Mouse (Mus musculus) heart, postnatal 25 days (tissue): ENCODE measurements around the gene Arrdc5. TPM values are rescaled to one million over a fixed set of nuclear protein-coding genes. Genes with fewer than 3 reads are reported as not detected.
A peak's percentile ranks its signal among the peaks of the same experiment; 100 is the strongest.

Experiments used
- DNase-seq: peaks from one replicate; pipeline ENCODE4 v3.0.0; 2022; ENCODE audit warnings: low spot score
- intact Hi-C: fragments of 180-260 bp; cut with DNase I; formaldehyde crosslinking; loops from one replicate; pipeline ENCODE4 v1.15.1; 2025
- total RNA-seq, 2 experiments: library from RNA; stranded (reverse); gene quantifications; 2 replicates each; pipeline ENCODE4 v1.2.3; 2021

Arrdc5 gene
- total RNA-seq, 2 experiments from 2014 or later: not detected

DNA sequence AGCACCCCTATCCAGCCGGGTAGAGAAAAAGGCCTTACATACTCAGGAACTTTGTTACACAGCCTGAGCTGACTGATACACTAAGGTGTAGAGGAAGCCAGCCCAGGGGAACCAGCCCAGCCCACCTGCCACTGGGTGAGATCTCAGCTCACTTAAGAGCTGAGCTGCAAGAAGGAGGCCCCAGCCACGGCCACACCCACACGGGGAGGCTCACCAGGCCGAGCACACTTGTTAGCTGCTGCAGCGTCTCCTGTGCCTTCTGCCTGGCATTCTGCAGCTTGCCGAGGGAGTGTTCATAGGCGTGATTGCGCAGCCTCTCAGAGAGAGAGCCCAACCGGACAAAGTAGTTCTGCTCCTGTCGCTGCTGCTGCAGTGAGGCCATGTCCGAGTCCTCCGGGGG, 18.9 kb downstream of the Arrdc5 start:
- intact Hi-C loops: no loop called here
- DNase-seq: no peak

DNA sequence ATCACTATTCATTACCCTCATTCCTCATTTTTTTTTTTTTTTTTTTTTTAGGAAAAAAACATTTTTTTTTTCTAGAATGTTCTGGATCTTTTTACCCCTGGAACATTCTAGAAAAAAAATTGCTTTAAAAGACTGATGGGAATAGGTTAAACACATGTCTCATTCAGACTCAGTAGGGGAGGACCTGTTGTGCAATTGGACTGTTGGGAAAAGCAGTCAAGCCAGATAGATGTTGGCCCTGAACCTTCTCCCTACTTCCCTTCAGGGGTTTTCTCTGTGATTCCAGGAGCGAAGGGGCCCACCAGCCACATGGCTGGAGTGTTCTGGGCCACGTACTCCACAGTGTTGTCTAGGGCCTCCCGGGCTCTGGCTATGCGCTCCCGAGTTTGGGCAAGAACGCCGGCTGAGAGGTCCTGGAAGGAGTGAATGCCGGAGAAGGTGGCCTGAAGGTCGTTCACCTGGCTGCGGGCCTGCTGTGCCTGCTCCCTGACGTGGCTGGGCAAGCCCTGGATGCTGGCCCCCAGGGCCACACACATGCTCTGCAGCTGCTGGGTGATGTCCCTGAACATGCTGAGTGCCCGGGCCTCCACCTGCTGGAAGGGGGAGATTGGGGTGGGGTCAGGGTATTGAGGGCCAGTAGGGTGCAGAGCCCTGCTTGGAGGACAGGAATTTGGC, 20.5 kb downstream of the Arrdc5 start:
- intact Hi-C loops: no loop called here
- no peak for DNase-seq

DNA sequence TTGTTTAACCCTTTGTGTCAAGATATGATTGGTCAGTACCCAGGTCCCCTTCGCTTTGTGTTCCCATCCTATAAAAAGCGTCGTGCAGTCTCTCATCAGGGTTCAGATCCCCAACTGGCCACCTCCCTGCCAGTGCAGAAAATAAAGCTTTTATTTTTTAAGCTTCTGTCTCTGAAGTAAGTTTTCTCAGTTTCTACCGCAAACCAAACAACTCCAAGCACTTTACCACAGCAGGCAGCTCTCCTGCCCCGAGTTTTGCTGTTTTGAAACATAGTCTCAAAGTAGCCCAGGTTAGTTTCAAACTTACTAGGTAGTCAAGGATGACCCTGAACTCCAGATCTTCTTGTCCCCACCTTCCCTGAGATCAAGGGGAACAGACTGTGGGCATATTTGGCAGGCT, 21.7 kb downstream of the Arrdc5 start:
- intact Hi-C loops: no loop called here
- no peak for DNase-seq

DNA sequence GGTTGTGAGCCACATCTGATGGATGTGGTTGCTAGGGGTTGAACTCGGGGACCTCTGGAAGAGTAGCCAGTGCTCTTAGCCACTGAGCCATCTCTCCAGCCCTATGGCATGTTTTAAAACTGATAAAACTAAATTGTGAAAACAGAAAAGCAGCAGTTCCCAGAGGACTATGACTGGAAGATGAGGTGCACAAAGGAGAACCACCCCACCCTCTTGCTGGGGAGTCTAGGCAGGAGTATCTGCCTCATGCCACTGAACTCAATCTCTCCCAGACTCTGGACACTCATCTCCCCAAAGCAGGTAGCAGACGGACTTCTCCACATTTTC, 22.6 kb downstream of the Arrdc5 start:
- intact Hi-C loops: loop anchor here (2.0 kb wide), 1 partner anchor 15 kb away; the partner anchor contains the start of gene Plin3

DNA sequence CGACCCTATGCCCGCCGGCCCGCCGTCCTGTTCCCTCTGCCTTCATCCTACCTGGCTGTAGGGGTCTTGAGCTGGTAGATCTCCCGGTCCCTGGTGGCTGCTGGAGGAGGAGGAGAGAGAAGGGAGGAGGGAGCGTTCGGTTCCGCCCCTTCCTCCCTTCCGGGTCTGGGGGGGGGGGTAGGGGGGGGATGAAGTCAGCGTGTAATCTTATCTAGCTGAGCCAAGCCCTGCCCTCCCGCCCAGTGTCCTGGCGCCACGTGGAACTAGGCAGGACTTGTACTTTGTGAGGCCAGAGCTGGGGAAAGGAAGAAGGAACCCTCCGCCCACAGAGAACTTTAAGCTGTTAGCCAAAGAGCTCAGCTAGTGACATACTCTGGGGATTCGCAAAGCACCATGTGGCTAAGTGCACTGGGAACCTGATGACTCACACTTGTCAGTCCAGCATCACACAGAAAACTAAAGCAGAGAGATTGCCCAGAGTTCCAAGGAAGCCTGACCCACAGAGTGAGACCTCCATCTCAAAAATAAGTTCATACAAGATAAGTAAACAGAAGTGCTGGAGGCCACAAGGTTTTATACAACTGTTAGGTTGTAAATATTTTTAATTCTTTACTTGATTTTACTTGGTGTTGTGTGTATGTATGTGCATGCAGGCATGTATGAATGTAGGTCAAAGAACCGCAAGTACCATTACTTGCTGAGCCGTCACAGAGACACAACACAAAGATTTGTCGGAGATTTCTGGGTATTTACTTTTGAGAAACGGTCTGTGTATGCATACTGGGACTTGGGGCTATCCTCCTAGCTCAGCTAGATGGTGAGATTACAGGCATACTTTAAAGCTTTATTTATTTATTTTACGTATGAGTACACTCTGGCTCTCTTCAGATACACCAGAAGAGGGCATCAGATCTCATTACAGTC, 23.2 kb downstream of the Arrdc5 start, which contains the start of gene Ticam1:
Gene Ticam1, minus strand, starts transcription at position 144 of the 924 bp plus-strand sequence.
- peak; percentile 93 for DNase-seq

More for the DNA sequence above, 22.6 kb downstream of the Arrdc5 start:
- DNase-seq: no peak

DNA sequence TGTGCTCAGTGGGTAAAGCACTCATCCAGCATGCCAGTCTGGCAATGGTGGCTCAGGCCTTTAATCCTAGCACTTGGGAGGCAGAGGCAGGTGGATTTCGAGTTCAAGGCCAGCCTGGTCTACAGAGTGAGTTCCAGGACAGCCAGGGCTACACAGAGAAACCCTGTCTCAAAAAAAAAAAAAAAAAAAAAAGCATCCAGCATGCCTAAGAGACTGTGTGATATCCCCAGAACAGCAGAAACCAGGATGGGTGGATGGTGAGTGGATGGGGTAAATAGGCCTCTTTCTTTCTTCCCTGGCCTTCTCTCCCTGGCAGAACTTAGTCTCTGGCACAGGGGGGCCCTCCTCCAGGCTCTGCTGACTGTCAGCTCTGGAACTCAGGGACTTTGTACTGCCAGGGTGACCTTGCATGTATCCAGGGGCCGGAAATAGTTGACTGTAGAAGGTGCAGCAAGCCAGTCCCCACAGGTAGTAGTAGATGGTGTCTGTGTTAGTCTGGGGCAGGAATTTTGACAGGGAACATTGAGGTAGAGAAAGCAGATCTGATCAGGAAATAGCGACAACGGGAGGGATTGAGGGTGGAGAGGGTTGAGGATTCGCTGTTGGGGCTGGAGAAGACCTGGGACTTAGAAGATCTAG, 24.1 kb downstream of the Arrdc5 start:
- intact Hi-C loops: loop anchor here (2.0 kb wide), 1 partner anchor 17 kb away; the partner anchor contains the start of gene Plin3

More for the DNA sequence above, 23.2 kb downstream of the Arrdc5 start, which contains the start of gene Ticam1:
- intact Hi-C loops: loop anchor here (2.0 kb wide), 1 partner anchor 16 kb away; the partner anchor contains the start of gene Plin3

DNA sequence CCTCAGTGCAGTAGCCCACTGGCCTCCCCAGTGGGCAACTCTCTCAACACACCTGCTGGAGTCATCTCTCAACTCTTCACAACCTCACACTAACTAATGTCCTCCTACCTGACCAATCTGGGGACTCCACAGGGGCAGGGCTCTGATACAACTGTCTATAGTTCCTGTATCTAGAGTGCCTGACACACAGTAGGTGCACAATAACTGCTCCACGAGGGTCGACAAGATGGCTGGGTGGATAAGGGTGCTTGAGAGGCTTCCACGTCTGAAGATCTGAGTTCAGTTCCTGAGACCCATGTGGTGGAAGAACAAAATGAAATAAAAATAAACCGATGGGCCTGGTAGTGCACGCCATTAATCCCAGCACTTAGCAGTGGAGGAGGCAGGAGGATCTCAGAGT, 26.1 kb downstream of the Arrdc5 start:
- intact Hi-C loops: no loop called here
- DNase-seq: no peak

More for the DNA sequence above, 24.1 kb downstream of the Arrdc5 start:
- no peak for DNase-seq

DNA sequence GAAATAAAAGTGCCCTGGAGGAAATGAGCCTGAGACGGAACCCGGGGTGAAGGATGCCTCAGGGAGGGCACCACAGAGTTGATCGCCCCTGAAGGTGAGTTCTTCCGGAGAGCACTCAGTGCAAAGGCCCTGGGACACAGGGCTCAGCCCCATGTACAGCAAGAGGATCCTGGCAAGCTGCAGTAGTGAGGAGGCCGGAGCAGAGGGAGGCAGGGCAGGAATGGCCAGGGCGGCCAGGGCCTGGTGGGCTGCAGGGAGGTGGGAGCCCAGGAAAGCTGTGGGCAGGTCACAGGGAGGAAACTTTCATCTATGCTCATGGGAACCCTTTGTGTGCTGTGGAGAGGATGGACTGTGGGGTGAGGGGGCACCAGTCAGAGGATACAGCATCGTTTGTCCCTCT, 26.6 kb downstream of the Arrdc5 start:
- no peak for DNase-seq
- intact Hi-C loops: no loop called here

DNA sequence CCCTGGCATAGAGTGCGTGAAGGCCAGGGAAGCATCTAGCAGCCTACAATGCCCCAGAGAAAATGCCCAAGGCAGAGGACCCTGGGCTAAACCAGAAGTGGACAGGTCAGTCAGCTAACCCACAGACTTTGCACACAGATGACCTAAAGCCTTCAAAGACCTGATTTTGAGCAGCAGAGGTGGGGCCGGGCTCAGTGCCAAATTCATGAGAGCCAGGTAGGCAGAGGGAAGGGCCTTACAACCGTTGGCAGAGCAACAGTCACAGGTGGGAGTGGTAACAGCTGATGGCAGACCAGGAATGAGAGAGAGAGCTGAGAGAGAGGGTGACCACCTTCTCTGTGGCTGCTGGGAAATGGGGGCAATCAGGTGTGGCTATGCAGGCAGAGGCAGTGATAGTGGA, 27.4 kb downstream of the Arrdc5 start:
- no peak for DNase-seq
- intact Hi-C loops: no loop called here

DNA sequence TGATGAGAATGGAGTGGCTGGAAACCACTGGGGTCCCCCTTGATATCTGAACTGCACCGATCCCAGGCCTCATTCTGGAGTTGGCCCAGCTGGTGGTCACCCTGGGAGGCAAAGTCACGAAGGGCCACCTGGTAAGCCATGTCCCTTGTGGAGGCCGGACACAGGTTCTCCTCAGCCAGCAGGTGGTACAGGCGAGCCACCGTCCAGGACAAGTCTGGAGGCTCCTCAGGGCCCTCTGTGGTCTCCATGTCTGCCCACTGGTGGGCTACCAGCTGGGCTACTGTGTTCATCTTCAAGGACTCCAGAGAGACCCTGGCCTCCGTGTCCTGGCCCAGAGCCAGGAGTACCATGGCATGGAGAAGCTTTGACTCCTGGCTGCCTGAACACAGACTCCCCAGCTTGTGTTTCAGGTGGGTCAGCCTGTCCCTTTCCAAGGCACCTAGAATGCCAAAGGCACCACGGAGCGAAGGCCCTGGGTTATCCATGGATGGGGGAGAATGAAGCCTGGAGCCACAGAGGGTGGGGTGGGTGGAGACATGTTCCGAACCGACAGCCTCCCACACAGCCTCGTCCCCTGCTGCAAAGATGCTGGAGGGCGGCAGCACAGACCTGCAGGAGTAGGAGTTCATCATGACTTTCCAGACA, 28.4 kb downstream of the Arrdc5 start:
- no peak for DNase-seq

DNA sequence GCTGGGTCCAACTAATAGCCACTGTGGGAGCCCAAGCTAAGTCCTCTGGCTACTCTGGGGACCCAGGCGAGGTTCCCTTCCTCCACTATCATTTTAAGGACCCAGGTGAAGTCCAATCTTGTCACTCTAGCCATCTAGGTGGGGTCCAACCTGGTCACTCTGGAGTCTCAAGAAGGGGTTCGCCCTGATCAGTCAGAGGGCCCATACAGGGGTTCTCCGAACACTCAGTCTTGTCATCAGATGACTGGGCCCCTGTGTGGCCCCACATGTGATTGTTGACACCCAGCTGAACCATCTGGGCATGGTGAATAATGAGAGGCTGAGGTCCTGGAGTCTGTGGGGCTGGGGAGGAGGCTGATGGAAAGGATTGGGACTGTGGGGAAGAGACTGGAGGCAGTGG, 30.3 kb downstream of the Arrdc5 start:
- intact Hi-C loops: no loop called here
- no peak for DNase-seq

More for the DNA sequence above, 28.4 kb downstream of the Arrdc5 start:
- intact Hi-C loops: no loop called here

DNA sequence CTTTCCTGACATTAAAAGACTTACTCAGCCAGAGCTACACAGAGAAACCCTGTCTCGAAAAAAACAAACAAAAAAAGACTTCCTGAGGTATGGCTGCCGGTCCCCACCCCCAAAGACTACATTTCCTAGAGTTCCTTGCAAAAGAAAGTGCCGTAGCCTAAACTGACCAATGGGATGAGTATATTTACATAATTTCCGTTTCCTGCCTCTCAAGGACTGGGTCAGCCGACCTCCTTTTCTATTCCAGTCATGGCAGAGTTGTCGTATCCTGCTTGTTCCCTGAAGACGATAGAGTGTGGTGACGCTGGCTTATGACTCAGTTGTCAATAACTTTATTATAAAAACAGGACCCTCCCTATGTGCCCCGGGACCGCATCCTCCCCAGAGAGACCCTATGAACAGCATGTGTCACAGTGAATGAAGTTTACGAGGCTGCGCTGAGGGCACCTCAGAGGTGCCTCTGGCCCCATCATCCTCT, 30.9 kb downstream of the Arrdc5 start:
- DNase-seq: peak; percentile 50
- intact Hi-C loops: no loop called here

DNA sequence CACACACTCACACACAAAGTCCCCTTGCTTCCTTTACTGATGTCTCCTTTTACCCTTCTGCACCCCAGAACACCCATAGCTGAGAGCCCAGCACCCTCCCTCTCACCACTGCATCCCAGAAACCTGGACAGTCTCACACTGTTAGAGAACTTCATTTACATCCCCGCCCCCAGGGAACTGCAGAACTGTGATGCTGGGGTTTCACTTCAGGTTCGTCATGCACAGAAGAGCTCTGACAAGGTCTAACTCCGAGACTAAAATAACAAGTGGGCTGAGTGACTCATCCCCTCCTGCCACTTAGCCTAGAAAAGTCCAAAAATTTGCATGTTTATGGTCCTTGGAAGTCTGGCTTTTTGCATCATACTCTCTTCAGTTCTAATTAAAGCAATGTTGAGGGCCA, 33.8 kb downstream of the Arrdc5 start:
- intact Hi-C loops: no loop called here
- no peak for DNase-seq

DNA sequence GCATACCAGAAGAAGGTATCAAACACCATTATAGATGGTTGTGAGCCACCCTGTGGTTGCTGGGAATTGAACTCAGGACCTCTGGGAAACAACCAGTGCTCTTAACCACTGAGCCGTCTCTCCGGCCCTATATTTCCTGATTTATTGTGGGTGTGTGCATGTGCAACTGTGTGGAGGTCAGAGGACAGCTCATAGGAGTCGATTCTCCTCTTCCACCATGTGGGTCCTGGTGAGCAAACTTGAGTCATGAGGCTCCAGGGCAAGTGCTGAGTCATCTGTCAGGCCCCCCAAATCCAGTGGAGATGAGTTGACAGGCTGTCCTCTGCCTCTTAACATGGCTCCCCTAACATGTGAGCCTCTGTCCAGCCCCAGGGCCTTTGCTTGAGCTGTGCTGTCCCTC, 34.2 kb downstream of the Arrdc5 start:
- intact Hi-C loops: no loop called here

DNA sequence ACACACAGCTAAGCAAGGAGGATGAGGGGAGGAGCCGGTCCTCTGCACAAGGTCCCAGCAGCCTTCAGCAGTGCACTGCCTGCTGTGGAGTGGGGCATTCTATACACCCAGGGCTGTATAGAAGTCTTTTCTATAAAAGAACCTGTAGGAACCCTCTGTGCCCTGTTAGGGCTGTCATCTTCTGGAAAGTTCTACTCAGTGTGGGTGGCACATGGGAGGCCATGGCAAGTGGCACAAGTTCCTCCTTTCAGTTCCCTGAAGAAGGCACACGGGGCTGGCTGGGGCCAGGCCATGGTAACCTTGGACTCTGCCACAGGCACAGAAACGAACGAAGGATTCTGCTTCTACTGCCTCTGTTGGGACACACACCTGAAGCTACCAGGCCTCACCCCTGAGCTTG, 35.1 kb downstream of the Arrdc5 start:
- DNase-seq: no peak
- intact Hi-C loops: no loop called here

More for the DNA sequence above, 34.2 kb downstream of the Arrdc5 start:
- DNase-seq: no peak

DNA sequence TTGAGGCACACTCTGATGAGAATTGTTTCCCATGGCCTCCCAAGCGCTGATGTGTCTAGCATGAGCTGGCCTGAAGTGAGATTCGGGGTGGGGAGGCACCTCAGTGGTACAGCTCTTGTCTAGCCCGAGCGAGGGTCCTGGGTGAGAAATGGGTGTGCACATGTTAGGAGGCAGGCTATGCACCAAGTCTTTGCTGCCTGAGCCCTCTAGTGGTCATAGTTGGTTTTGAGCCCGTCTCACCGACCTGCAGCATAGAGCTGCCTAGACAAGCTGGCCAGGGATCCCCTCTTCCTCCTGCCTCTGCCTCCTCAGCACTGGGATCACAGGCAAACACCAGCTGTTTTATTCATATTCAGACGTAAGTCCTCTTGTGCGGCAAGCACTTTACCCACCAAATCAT, 36.1 kb downstream of the Arrdc5 start:
- intact Hi-C loops: loop anchor here (5.0 kb wide), 1 partner anchor 88 kb away; no protein-coding TSS in a partner anchor
- DNase-seq: no peak

DNA sequence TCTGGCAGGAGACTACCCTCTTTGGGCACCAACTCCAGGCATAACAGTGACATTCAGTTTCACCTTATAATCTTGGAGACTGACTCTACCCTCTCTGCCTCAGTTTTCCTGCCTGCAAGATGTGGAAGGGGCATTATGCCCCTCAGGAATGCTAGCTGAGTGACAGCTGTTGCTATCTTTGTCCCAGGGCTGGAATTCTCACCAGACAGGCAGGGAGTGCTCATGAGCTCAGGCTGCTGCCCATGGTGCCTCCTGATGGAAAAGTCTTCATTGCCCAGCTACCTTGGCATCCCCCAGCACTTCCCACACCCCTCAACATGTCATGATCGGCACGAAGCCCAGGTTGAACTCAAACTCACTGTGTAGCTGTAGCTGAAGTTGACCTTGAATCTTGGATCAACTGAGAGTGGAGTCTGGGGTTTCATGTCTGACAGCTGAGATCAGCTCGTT, 37.4 kb downstream of the Arrdc5 start:
- no peak for DNase-seq
- intact Hi-C loops: loop anchor here (5.0 kb wide), 1 partner anchor 90 kb away; no protein-coding TSS in a partner anchor

DNA sequence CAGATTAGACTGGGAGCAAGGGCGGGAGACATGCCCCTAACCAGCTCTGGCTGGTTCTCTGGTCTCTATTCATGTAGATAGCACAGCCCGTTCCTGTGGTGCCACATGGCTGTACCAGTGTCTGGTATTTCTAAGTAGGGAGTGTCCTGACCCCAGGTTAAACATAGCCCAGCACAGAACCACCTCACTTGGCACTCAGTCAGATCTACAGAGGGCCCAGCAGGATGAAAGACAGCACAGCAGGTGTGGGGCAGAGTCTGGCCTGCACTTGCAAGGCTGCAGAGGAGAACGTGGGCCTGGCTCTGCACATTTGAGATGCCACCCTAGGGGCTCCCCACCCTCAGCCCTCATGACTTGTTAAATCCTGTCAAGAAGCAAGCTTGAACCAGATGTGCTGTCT, 38.9 kb downstream of the Arrdc5 start:
- intact Hi-C loops: loop anchor here (5.0 kb wide), 1 partner anchor 91 kb away; no protein-coding TSS in a partner anchor
- no peak for DNase-seq

DNA sequence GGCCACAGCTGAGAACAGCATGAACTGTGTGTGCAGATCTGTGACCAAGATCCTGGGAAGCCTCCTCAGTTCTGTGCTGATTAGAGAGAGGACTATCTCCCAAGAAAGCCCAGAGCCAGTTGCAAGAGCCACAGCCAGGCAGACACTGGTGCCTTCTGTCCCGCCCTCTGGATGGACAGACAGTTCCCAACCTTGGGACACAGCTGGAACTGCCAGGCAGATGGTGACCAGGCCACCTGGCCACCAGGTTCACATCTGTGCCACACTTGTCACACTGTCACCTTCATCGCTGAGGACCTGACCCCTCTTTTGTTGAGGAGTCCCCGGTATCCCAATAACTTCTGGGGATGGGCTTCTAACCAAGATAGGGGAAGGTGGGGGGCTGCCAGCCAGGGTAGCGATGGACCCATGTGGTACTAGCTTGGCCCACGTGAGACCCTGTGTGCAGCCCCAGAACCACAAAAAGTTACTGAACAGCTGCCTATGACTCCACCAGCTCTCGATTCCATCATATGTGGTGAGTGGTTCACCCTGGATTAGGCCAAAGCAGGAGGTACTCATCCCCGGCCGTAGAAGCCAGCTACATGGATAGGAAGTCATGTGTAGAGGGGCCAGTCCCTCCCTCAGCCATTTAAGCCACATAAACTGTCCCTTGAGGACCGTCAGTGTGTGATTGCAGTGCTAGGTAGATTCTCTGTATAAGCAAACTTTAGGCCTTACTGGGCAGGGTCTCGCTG, 40.6 kb downstream of the Arrdc5 start:
- intact Hi-C loops: loop anchor here (5.0 kb wide), 2 partner anchors 93 to 302 kb away; partner anchors contain the start of gene Yju2
- DNase-seq: no peak
